Mouse (Mus musculus): Measurements from ENCODE around the gene Npas4. TPM values are rescaled to one million over a fixed set of nuclear protein-coding genes. Genes with fewer than 3 reads are reported as not detected.
"Not testable (repeated sequence)": the region's sequence is repeated elsewhere in the genome, so short reads cannot be mapped to it uniquely, and the experiment has no call there.

The Npas4 gene
- polyA plus RNA-seq, 1 experiment, result 0.59 TPM

- no peak for DNase-seq
- Histone ChIP-seq H3K27me3 (ENCODE audit: control insufficient read depth, insufficient read depth, low read length) (no peaks in the 10 kb centered on the region), H3K27ac (ENCODE audit: control insufficient read depth, insufficient read depth, low read length) (no peak overlapping the region), H3K4me1 (replicated peaks; ENCODE audit: control insufficient read depth, insufficient read depth, low read length) (no peaks in the 10 kb centered on the region), H3K36me3 (ENCODE audit: control insufficient read depth, insufficient read depth, low read length) (no peaks in the 10 kb centered on the region), H3K4me3 (ENCODE audit: control insufficient read depth, insufficient read depth, low read length) (no peak overlapping the region)
- WGBS, result 50% methylated on average over 10 of the region's 10 CpGs
- no peak for TF ChIP-seq POLR2A (IDR thresholded peaks at IDR 0.05; ENCODE audit: control insufficient read depth, extremely low read depth, insufficient read depth, low read length, poor library complexity)
These were observed 26.2 kb upstream of the Npas4 start for GRCm38 (mm10) chr19:5016221-5016742.

- Histone ChIP-seq H3K36me3 (ENCODE audit: control insufficient read depth, insufficient read depth, low read length) (no peaks in the 10 kb centered on the region), H3K27me3 (ENCODE audit: control insufficient read depth, insufficient read depth, low read length) (no peaks in the 10 kb centered on the region), H3K4me3 (ENCODE audit: control insufficient read depth, insufficient read depth, low read length) (no peak overlapping the region), H3K27ac (ENCODE audit: control insufficient read depth, insufficient read depth, low read length) (no peak overlapping the region), H3K4me1 (replicated peaks; ENCODE audit: control insufficient read depth, insufficient read depth, low read length) (no peaks in the 10 kb centered on the region)
- DNase-seq, result peak; percentile 13
- TF ChIP-seq POLR2A (IDR thresholded peaks at IDR 0.05; ENCODE audit: control insufficient read depth, extremely low read depth, insufficient read depth, low read length, poor library complexity) (no peak), CTCF (IDR thresholded peaks at IDR 0.05; ENCODE audit: borderline replicate concordance, control insufficient read depth, extremely low read depth, insufficient read depth, low read length, poor library complexity) (no peak)
- WGBS, result 16% methylated on average over 8 of the region's 8 CpGs
These were observed 24.9 kb upstream of the Npas4 start for GRCm38 (mm10) chr19:5014961-5015398.

GRCm38 (mm10) chr19:5013138-5013537 lies 23.0 kb upstream of the Npas4 start:
- Histone ChIP-seq H3K36me3 (ENCODE audit: control insufficient read depth, insufficient read depth, low read length) (no peaks in the 10 kb centered on the region), H3K27ac (ENCODE audit: control insufficient read depth, insufficient read depth, low read length) (no peak overlapping the region), H3K4me3 (ENCODE audit: control insufficient read depth, insufficient read depth, low read length) (no peak overlapping the region), H3K4me1 (replicated peaks; ENCODE audit: control insufficient read depth, insufficient read depth, low read length) (no peaks in the 10 kb centered on the region), H3K27me3 (ENCODE audit: control insufficient read depth, insufficient read depth, low read length) (no peaks in the 10 kb centered on the region)
- WGBS, result 44% methylated on average over 8 of the region's 8 CpGs
- no peak for DNase-seq
- TF ChIP-seq POLR2A (IDR thresholded peaks at IDR 0.05; ENCODE audit: control insufficient read depth, extremely low read depth, insufficient read depth, low read length, poor library complexity), result no peak
- TF ChIP-seq CTCF (IDR thresholded peaks at IDR 0.05; ENCODE audit: borderline replicate concordance, control insufficient read depth, extremely low read depth, insufficient read depth, low read length, poor library complexity), result no peak

GRCm38 (mm10) chr19:5004925-5005324 lies 14.8 kb upstream of the Npas4 start:
- Histone ChIP-seq H3K27me3 (ENCODE audit: control insufficient read depth, insufficient read depth, low read length) (no peaks in the 10 kb centered on the region), H3K36me3 (ENCODE audit: control insufficient read depth, insufficient read depth, low read length) (no peaks in the 10 kb centered on the region), H3K27ac (ENCODE audit: control insufficient read depth, insufficient read depth, low read length) (no peak overlapping the region), H3K4me1 (replicated peaks; ENCODE audit: control insufficient read depth, insufficient read depth, low read length) (peaks cover 9% of the 10 kb centered on the region), H3K4me3 (ENCODE audit: control insufficient read depth, insufficient read depth, low read length) (no peak overlapping the region)
- TF ChIP-seq POLR2A (IDR thresholded peaks at IDR 0.05; ENCODE audit: control insufficient read depth, extremely low read depth, insufficient read depth, low read length, poor library complexity), result no peak
- TF ChIP-seq CTCF (IDR thresholded peaks at IDR 0.05; ENCODE audit: borderline replicate concordance, control insufficient read depth, extremely low read depth, insufficient read depth, low read length, poor library complexity), result no peak
- WGBS, result 78% methylated on average over 4 of the region's 4 CpGs
- DNase-seq, result no peak

- H3K36me3 ChIP-seq (ENCODE audit: control insufficient read depth, insufficient read depth, low read length); H3K27me3 ChIP-seq (ENCODE audit: control insufficient read depth, insufficient read depth, low read length); H3K4me1 ChIP-seq (replicated peaks; ENCODE audit: control insufficient read depth, insufficient read depth, low read length); H3K4me3 ChIP-seq (ENCODE audit: control insufficient read depth, insufficient read depth, low read length); DNase-seq; H3K27ac ChIP-seq (ENCODE audit: control insufficient read depth, insufficient read depth, low read length): not testable (repeated sequence)
- WGBS, result 45% methylated on average over 2 of the region's 2 CpGs
These were observed 13.5 kb upstream of the Npas4 start for GRCm38 (mm10) chr19:5003644-5004043.

- Histone ChIP-seq H3K4me3 (ENCODE audit: control insufficient read depth, insufficient read depth, low read length) (no peak overlapping the region), H3K27ac (ENCODE audit: control insufficient read depth, insufficient read depth, low read length) (no peak overlapping the region), H3K4me1 (replicated peaks; ENCODE audit: control insufficient read depth, insufficient read depth, low read length) (peaks cover 9% of the 10 kb centered on the region), H3K27me3 (ENCODE audit: control insufficient read depth, insufficient read depth, low read length) (no peaks in the 10 kb centered on the region), H3K36me3 (ENCODE audit: control insufficient read depth, insufficient read depth, low read length) (no peaks in the 10 kb centered on the region)
- peak; percentile 79 for DNase-seq
- WGBS, result 2% methylated on average over 39 of the region's 39 CpGs
- TF ChIP-seq POLR2A (IDR thresholded peaks at IDR 0.05; ENCODE audit: control insufficient read depth, extremely low read depth, insufficient read depth, low read length, poor library complexity), result no peak
- TF ChIP-seq CTCF (IDR thresholded peaks at IDR 0.05; ENCODE audit: borderline replicate concordance, control insufficient read depth, extremely low read depth, insufficient read depth, low read length, poor library complexity), result peak; percentile 59; the same call in 1 of the 2 replicates
These were observed 11.7 kb upstream of the Npas4 start for GRCm38 (mm10) chr19:5001666-5002406.

Data from thymus, adult 2 months (tissue).